Mouse (Mus musculus) kidney, adult 2 months (tissue): Measurements from ENCODE around the gene Snx5.

Experiments used
- CTCF ChIP-seq: fragments of 200-500 bp; conservative IDR thresholded peaks from 2 replicates; pipeline ENCODE4 v1.5.1; 2011; ENCODE audit warnings: low read depth, mild to moderate bottlenecking, control low read depth, low read length, moderate library complexity, mixed read lengths; ENCODE audit not compliant: insufficient read depth, insufficient read length
- POLR2A ChIP-seq: fragments of 200-500 bp; IDR thresholded peaks from one replicate; pipeline ENCODE4 v1.6.1; 2011; ENCODE audit warnings: low read depth, low read length, control low read depth

DNA sequence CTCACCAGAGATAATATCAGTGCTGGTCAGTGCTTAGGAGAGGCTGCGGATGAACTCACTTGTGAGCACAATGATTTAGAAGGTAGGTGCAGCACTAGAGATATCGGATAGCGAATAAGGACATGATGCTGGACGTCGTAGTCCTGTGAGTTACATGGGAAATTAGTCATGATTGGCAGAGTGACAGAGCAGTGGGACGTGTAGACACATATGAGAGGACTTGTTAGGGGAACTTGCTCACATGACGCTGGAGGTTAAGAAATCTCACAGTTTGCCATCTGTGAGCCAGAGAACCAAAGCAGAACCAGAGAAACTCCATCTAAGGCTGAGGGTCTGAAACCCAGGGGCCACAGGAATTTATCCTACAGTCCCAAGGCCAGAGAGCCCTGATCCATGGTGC, 19.6 kb upstream of the Snx5 start:
- TF ChIP-seq POLR2A (no peak), CTCF (no peak)
